Mouse (Mus musculus) liver (tissue): ENCODE measurements around the gene Ddx20.

Experiments used
- DNase-seq: peaks from one replicate; pipeline ENCODE4 v3.0.0-alpha.2; 2020; ENCODE audit warnings: mixed read lengths

Ddx20 gene

GRCm38 (mm10) chr3:105687324-105688060, at the start of gene Ddx20:
TSS of gene Ddx20 (minus strand) at chr3:105687574.
- DNase-seq, result peak; percentile 96

- DNase-seq, result no peak
These were observed 49.7 kb upstream of the Ddx20 start for GRCm38 (mm10) chr3:105737070-105737469.

- no peak for DNase-seq
These were observed 48.8 kb upstream of the Ddx20 start for GRCm38 (mm10) chr3:105736148-105736547.

- DNase-seq, result no peak
These were observed 47.9 kb upstream of the Ddx20 start for GRCm38 (mm10) chr3:105735285-105735684.

GRCm38 (mm10) chr3:105733538-105733937, 46.2 kb upstream of the Ddx20 start:
- no peak for DNase-seq

GRCm38 (mm10) chr3:105732360-105732759, 45.0 kb upstream of the Ddx20 start:
- DNase-seq, result no peak

- DNase-seq, result peak; percentile 63
These were observed 38.7 kb upstream of the Ddx20 start for GRCm38 (mm10) chr3:105726037-105726436.

- DNase-seq, result no peak
These were observed 35.1 kb upstream of the Ddx20 start for GRCm38 (mm10) chr3:105722510-105722909.

- no peak for DNase-seq
These were observed 34.4 kb upstream of the Ddx20 start for GRCm38 (mm10) chr3:105721681-105722201.

- no peak for DNase-seq
These were observed 33.1 kb upstream of the Ddx20 start for GRCm38 (mm10) chr3:105720514-105720913.

GRCm38 (mm10) chr3:105719979-105720378, 32.6 kb upstream of the Ddx20 start:
- no peak for DNase-seq

GRCm38 (mm10) chr3:105718746-105719145, 31.4 kb upstream of the Ddx20 start:
- DNase-seq, result no peak

GRCm38 (mm10) chr3:105717856-105718555, 30.6 kb upstream of the Ddx20 start:
- no peak for DNase-seq

- DNase-seq, result no peak
These were observed 29.1 kb upstream of the Ddx20 start for GRCm38 (mm10) chr3:105716353-105717000.

GRCm38 (mm10) chr3:105714820-105715167, 27.4 kb upstream of the Ddx20 start:
- DNase-seq, result no peak

- DNase-seq, result no peak
These were observed 26.9 kb upstream of the Ddx20 start for GRCm38 (mm10) chr3:105714091-105714819.

GRCm38 (mm10) chr3:105712827-105713226, 25.5 kb upstream of the Ddx20 start:
- no peak for DNase-seq

GRCm38 (mm10) chr3:105711741-105712140, 24.4 kb upstream of the Ddx20 start:
- DNase-seq, result no peak

- DNase-seq, result no peak
These were observed 22.9 kb upstream of the Ddx20 start for GRCm38 (mm10) chr3:105710246-105710645.

- DNase-seq, result no peak
These were observed 20.2 kb upstream of the Ddx20 start for GRCm38 (mm10) chr3:105707590-105707989.

GRCm38 (mm10) chr3:105706366-105707020, 19.1 kb upstream of the Ddx20 start:
- DNase-seq, result no peak

- no peak for DNase-seq
These were observed 18.2 kb upstream of the Ddx20 start for GRCm38 (mm10) chr3:105705561-105705960.
